Mouse (Mus musculus) embryonic facial prominence, embryonic 12.5 days (tissue): ENCODE results near the gene Tcn2. TPM values are rescaled to one million over a fixed set of nuclear protein-coding genes. Genes with fewer than 3 reads are reported as not detected.

ENCODE experiments used
- ATAC-seq: fragments of 200-750 bp; cut with Nextera tagmentation; 2 replicates; pipeline ENCODE4 v1.8.0; 2017; ENCODE audit not compliant: insufficient number of reproducible peaks, insufficient read depth, low FRiP score, low TSS enrichment
- H3K27ac ChIP-seq: fragments of 300-500 bp; sonication (generic); 2 replicates; pipeline ENCODE4 v1.5.1; 2016; ENCODE audit warnings: mild to moderate bottlenecking
- H3K27me3 ChIP-seq: fragments of 300-500 bp; sonication (generic); 2 replicates; pipeline ENCODE4 v1.6.1; 2016; ENCODE audit warnings: mild to moderate bottlenecking, moderate library complexity
- H3K36me3 ChIP-seq: fragments of 300-500 bp; sonication (generic); 2 replicates; pipeline ENCODE4 v1.6.1; 2016; ENCODE audit warnings: mild to moderate bottlenecking
- H3K4me1 ChIP-seq: fragments of 300-500 bp; sonication (generic); 2 replicates; pipeline ENCODE4 v1.6.1; 2016
- H3K4me2 ChIP-seq: fragments of 300-500 bp; sonication (generic); replicated peaks from 2 replicates; pipeline ENCODE4 v1.6.1; 2016; ENCODE audit warnings: mild to moderate bottlenecking, moderate library complexity
- H3K4me3 ChIP-seq: fragments of 300-500 bp; sonication (generic); 2 replicates; pipeline ENCODE4 v1.5.1; 2016; ENCODE audit warnings: mild to moderate bottlenecking
- H3K9ac ChIP-seq: fragments of 300-500 bp; sonication (generic); 2 replicates; pipeline ENCODE4 v1.6.1; 2016; ENCODE audit warnings: mild to moderate bottlenecking, moderate library complexity
- H3K9me3 ChIP-seq: fragments of 300-500 bp; sonication (generic); 2 replicates; pipeline ENCODE4 v1.6.1; 2016; ENCODE audit warnings: mild to moderate bottlenecking, moderate library complexity
- WGBS: fragments of 180-500 bp; shearing (Covaris S2); methylation state at CpG from one replicate; pipeline ENCODE4 v1.1.7; 2016; 5-methylcytosine and 5-hydroxymethylcytosine counted together
- polyA plus RNA-seq: library from polyadenylated mRNA; unstranded; fragments of >200 nt; fragmentation: Nextera tagmentation; extraction: Ambion mirVana; gene quantifications from 2 replicates; pipeline ENCODE4 v1.2.1, GENCODE M21; 2016

Tcn2 gene
- polyA plus RNA-seq, 1 experiment from 2014 or later, result 36.1 TPM

- no peak for ATAC-seq
- Histone ChIP-seq H3K4me1 (no peaks in the 10 kb centered on the region; the same call in 1 of the 2 replicates), H3K9me3 (no peaks in the 10 kb centered on the region), H3K36me3 (no peaks in the 10 kb centered on the region), H3K27ac (no peak overlapping the region), H3K27me3 (no peaks in the 10 kb centered on the region), H3K4me2 (no peak overlapping the region), H3K4me3 (no peak overlapping the region), H3K9ac (no peak overlapping the region)
- 83% methylated on average over 5 of the region's 5 CpGs for WGBS
Measured at GRCm38 (mm10) chr11:3887331-3887730, 44.6 kb downstream of the Tcn2 start.

- no peaks in the 10 kb centered on the region for H3K9me3 ChIP-seq
- ATAC-seq, result no peak
- H3K36me3 ChIP-seq, result no peaks in the 10 kb centered on the region
- no peak overlapping the region for H3K9ac ChIP-seq
- no peaks in the 10 kb centered on the region for H3K27me3 ChIP-seq
- H3K4me3 ChIP-seq, result no peak overlapping the region
- 85% methylated on average over 3 of the region's 3 CpGs for WGBS
- no peak overlapping the region for H3K27ac ChIP-seq
- H3K4me1 ChIP-seq, result no peaks in the 10 kb centered on the region; the same call in 1 of the 2 replicates
- H3K4me2 ChIP-seq, result no peak overlapping the region
Measured at GRCm38 (mm10) chr11:3883711-3884110, 48.2 kb downstream of the Tcn2 start.

- H3K9me3 ChIP-seq, result no peaks in the 10 kb centered on the region
- H3K4me2 ChIP-seq, result no peak overlapping the region
- ATAC-seq, result no peak
- no peak overlapping the region for H3K27ac ChIP-seq
- H3K4me1 ChIP-seq, result no peaks in the 10 kb centered on the region; the same call in 1 of the 2 replicates
- WGBS, result 33% methylated on average over 2 of the region's 2 CpGs
- H3K27me3 ChIP-seq, result no peaks in the 10 kb centered on the region
- no peaks in the 10 kb centered on the region for H3K36me3 ChIP-seq
- H3K9ac ChIP-seq, result no peak overlapping the region
- no peak overlapping the region for H3K4me3 ChIP-seq
Measured at GRCm38 (mm10) chr11:3879836-3880235, 52.1 kb downstream of the Tcn2 start.

- WGBS, result 77% methylated on average over 7 of the region's 7 CpGs
- Histone ChIP-seq H3K27ac (no peak overlapping the region), H3K36me3 (no peaks in the 10 kb centered on the region), H3K4me2 (no peak overlapping the region), H3K9me3 (no peaks in the 10 kb centered on the region), H3K27me3 (no peaks in the 10 kb centered on the region), H3K4me3 (no peak overlapping the region), H3K9ac (no peak overlapping the region), H3K4me1 (no peaks in the 10 kb centered on the region)
- ATAC-seq, result no peak
Measured at GRCm38 (mm10) chr11:3878660-3879059, 53.3 kb downstream of the Tcn2 start.

GRCm38 (mm10) chr11:3876419-3876818 is 55.5 kb downstream of the Tcn2 start:
- H3K4me1 ChIP-seq, result no peaks in the 10 kb centered on the region
- H3K4me2 ChIP-seq, result no peak overlapping the region
- no peaks in the 10 kb centered on the region for H3K9me3 ChIP-seq
- ATAC-seq, result no peak
- H3K27me3 ChIP-seq, result no peaks in the 10 kb centered on the region
- H3K4me3 ChIP-seq, result no peak overlapping the region
- WGBS, result 75% methylated on average over 6 of the region's 6 CpGs
- no peaks in the 10 kb centered on the region for H3K36me3 ChIP-seq
- H3K9ac ChIP-seq, result no peak overlapping the region
- no peak overlapping the region for H3K27ac ChIP-seq

Other genes with a start within 250 kb of the Tcn2 start
- gene Osbp2, start 68.3 kb downstream of the Tcn2 start, polyA plus RNA-seq, result 2.1 TPM in 2 replicates
- 0.14 and 0.33 TPM in 2 replicates for gene 4921536K21Rik, start 37.1 kb downstream of the Tcn2 start, polyA plus RNA-seq
- gene Dusp18, start 36.9 kb downstream of the Tcn2 start, polyA plus RNA-seq, result 12.7 and 14.7 TPM in 2 replicates
- gene Slc35e4, start 17.5 kb downstream of the Tcn2 start, polyA plus RNA-seq, result 5.1 and 5.2 TPM in 2 replicates
- 79.1 and 82.2 TPM in 2 replicates for gene Pes1, start 31.8 kb upstream of the Tcn2 start, polyA plus RNA-seq
- gene 4930556J24Rik, start 44.6 kb upstream of the Tcn2 start, polyA plus RNA-seq, result 0.18 and 0.25 TPM in 2 replicates
- gene Gal3st1, start 51.5 kb upstream of the Tcn2 start, polyA plus RNA-seq, result 2.2 and 2.4 TPM in 2 replicates
- 0.23 TPM in 1 of 2 replicates, not detected in the other for gene Sec14l4, start 99.3 kb upstream of the Tcn2 start, polyA plus RNA-seq
- not detected in 2 replicates for gene Sec14l3, start 132.7 kb upstream of the Tcn2 start, polyA plus RNA-seq
- gene Mtfp1, start 163.3 kb upstream of the Tcn2 start, polyA plus RNA-seq, result 7.6 and 7.7 TPM in 2 replicates
- gene Sec14l2, start 191.3 kb upstream of the Tcn2 start, polyA plus RNA-seq, result 2.0 and 2.4 TPM in 2 replicates
- gene Rnf215, start 203.0 kb upstream of the Tcn2 start, polyA plus RNA-seq, result 43.0 and 44.7 TPM in 2 replicates
- 9.3 and 10.7 TPM in 2 replicates for gene Ccdc157, start 228.1 kb upstream of the Tcn2 start, polyA plus RNA-seq
- gene Sf3a1, start 228.2 kb upstream of the Tcn2 start, polyA plus RNA-seq, result 70.0 and 73.9 TPM in 2 replicates